Mouse (Mus musculus) erythroblast, embryonic 14.5 days (primary cell): ENCODE data around the gene Them7. TPM values are rescaled to one million over a fixed set of nuclear protein-coding genes. Genes with fewer than 3 reads are reported as not detected.

ENCODE experiments used
- H3K27me3 ChIP-seq: 2 replicates; pipeline ENCODE4 v1.6.1; 2012; ENCODE audit warnings: inconsistent platforms; ENCODE audit not compliant: control insufficient read depth
- H3K36me3 ChIP-seq: 2 replicates; pipeline ENCODE4 v1.6.1; 2012; ENCODE audit warnings: mild to moderate bottlenecking, inconsistent platforms; ENCODE audit not compliant: control insufficient read depth
- H3K4me1 ChIP-seq: 2 replicates; pipeline ENCODE4 v1.6.1; 2012; ENCODE audit warnings: inconsistent platforms; ENCODE audit not compliant: control insufficient read depth
- H3K4me3 ChIP-seq: replicated peaks from 2 replicates; pipeline ENCODE3; 2012; ENCODE audit warnings: moderate library complexity, mild to moderate bottlenecking, inconsistent platforms
- H3K9me3 ChIP-seq: 2 replicates; pipeline ENCODE4 v1.6.1; 2012; ENCODE audit warnings: low read length, inconsistent platforms, mixed read lengths; ENCODE audit not compliant: control insufficient read depth
- GATA1 ChIP-seq: IDR thresholded peaks from 2 replicates; pipeline ENCODE4 v1.6.1; 2012; ENCODE audit warnings: low read length, inconsistent platforms, mixed read lengths
- TAL1 ChIP-seq: IDR thresholded peaks from 3 replicates; pipeline ENCODE4 v1.6.1; 2012; ENCODE audit warnings: low read length, inconsistent platforms, mixed read lengths
- polyA plus RNA-seq: library from polyadenylated mRNA; stranded (reverse); fragments of >175 nt; gene quantifications from 2 replicates; pipeline ENCODE4 v1.2.3, GENCODE M21; 2012

Gene Them7
- polyA plus RNA-seq: not detected in 2 replicates

DNA sequence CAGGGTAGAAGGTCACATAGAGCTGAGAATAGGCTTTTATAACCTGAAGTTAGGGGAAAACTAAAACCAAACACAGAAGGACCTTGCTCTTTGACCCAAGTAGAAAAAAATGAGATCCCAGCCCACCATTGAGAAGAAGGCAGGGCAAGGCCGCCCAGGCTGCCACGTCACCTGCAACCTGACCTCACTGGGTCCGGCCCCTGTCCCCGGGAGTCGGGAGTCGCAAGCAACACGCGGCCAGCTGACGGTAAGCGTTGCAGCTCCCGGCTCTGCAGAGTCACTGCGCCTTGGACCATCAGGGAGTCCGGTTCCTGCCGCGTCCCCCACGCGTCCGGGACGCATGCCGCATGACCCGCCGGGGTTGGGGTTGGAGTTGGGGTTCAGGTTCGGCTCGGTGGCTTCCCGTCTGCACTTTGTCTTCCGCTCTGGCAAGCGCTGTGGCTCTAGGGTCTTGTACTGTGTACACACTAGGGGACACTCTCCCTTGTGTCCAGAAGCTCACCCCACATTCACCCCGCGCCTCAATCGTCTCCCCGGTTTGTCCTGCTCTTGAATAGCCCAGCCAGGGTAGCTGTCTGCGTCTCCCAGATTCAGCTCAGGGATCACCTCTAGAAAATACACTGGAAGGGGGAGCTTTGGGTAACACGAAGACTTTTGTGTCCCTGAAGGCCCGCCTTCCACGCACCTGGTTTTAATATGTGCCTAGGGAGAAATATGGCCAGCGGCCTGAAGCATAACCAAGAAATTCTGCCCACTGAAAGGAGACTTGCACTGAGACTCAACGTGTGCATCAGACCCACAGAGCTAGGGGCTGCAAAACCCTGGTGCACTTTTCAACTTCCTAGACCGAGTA lies at the start of gene Them7:
Gene Them7, plus strand, starts transcription at position 187 of the 853 bp plus-strand sequence.
- no peaks in the 10 kb centered on the region for H3K9me3 ChIP-seq
- peaks cover 17% of the 10 kb centered on the region for H3K27me3 ChIP-seq
- H3K4me1 ChIP-seq: no peaks in the 10 kb centered on the region
- peak within 1 kb of the TSS; percentile 45 for H3K4me3 ChIP-seq
- TF ChIP-seq TAL1: no peak
- no peaks in the 10 kb centered on the region for H3K36me3 ChIP-seq

DNA sequence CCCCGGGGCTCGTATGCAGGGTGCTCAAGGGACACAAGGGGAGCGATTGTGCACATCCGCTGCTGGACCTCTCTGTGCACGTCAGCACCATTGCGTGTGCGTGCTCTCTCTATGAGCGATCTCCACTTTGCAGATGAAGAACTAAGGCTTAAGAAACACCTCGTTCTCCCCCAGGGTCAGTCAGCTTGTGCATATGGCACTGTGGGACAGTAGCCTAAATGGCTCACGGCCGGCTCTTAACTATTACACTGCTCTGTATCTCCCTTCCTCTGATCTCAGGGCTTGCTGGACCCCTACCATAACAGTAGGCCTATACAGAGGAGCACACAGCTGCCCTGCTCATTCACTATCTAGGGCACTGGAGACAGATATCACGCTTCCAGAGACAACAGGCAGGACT lies 45.2 kb upstream of the Them7 start:
- no peaks in the 10 kb centered on the region for H3K4me1 ChIP-seq
- TF ChIP-seq GATA1 (no peak), TAL1 (no peak)
- no peaks in the 10 kb centered on the region for H3K36me3 ChIP-seq
- no peaks in the 10 kb centered on the region for H3K27me3 ChIP-seq
- H3K4me3 ChIP-seq: no peak overlapping the region
- H3K9me3 ChIP-seq: peaks cover 16% of the 10 kb centered on the region

DNA sequence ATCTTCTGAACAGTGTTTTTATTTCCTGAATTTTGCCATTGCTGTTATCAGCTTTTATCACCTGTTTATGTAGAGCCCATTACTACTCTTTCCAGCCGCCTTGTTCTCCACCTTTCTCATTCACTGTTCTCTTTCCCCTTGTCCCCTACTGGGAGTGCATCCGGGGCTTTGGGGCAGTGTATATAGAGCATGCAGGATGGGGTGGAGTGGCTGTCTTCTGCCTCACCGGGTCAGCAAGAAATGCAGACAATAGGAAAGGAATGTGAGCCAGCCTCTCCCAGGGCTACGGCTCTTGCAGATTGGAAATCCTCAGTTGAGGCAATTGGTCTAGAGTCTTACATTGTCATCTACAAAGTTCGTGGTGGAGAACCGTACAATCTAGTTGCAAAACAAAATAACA lies 41.6 kb upstream of the Them7 start:
- no peaks in the 10 kb centered on the region for H3K36me3 ChIP-seq
- H3K9me3 ChIP-seq: peaks cover 12% of the 10 kb centered on the region; the same call in 1 of the 2 replicates
- H3K4me3 ChIP-seq: no peak overlapping the region
- H3K4me1 ChIP-seq: no peaks in the 10 kb centered on the region
- no peak for TF ChIP-seq GATA1
- no peak for TF ChIP-seq TAL1
- no peaks in the 10 kb centered on the region for H3K27me3 ChIP-seq

DNA sequence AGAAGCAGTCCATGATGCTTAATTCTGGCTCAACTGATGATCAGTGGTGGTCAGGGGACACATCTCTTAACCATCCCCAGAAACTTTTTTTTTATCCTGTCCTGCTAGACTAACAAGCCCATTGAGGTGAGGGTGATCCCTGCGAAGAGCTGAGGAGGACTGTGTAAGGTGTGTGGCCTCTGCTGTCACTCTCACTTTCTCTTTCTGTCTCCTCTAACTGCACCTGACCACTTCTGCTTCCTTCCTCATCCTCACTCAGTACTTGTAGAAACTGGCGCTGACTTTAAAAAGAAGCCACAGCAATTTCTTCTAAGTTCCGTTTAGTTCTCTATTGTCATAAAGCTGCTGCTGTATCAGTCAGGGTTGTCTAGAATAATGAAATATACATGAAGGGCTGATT lies 39.0 kb upstream of the Them7 start:
- H3K4me3 ChIP-seq: no peak overlapping the region
- H3K27me3 ChIP-seq: no peaks in the 10 kb centered on the region
- H3K36me3 ChIP-seq: no peaks in the 10 kb centered on the region
- H3K9me3 ChIP-seq: peaks cover 5% of the 10 kb centered on the region; the same call in 1 of the 2 replicates
- no peaks in the 10 kb centered on the region for H3K4me1 ChIP-seq
- no peak for TF ChIP-seq GATA1
- TF ChIP-seq TAL1: no peak

DNA sequence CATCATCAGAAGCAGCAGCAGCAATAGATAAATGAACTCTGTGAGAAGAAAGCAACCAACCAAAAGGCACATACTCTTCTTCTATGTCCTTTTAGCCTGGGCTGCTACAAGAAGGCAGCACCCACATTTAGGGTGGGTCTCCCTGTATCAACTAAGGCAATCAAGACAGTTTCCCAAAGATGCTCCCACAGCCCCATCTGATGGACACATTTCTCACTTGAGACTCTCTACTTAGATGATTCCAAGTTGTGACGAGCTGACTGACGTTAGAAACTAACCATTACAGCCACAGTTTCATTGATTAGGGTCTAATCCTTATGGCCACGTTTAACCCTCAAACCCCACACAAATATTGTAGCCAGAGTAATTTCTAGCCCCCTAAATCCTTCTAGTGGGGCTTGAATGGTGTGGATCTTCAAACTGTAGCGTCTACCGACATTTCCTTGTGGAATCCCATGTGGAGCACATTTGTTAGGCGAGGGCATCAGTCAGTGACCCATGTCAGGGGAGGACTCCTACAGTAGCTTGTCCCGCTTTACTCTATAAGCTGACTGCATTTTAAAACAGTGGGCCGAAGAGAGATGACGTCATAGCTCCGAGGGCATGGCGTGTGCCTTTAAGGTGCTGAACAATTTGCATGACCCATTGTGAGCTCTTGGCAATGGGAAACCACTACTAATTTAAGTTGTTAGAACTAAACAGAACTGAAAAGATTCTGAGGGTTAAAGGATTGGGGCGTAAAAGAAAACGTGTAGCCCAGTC lies 38.2 kb upstream of the Them7 start:
- Histone ChIP-seq H3K9me3 (peaks cover 5% of the 10 kb centered on the region; the same call in 1 of the 2 replicates), H3K36me3 (no peaks in the 10 kb centered on the region), H3K4me3 (no peak overlapping the region), H3K27me3 (no peaks in the 10 kb centered on the region), H3K4me1 (no peaks in the 10 kb centered on the region)
- no peak for TF ChIP-seq GATA1
- TF ChIP-seq TAL1: no peak

DNA sequence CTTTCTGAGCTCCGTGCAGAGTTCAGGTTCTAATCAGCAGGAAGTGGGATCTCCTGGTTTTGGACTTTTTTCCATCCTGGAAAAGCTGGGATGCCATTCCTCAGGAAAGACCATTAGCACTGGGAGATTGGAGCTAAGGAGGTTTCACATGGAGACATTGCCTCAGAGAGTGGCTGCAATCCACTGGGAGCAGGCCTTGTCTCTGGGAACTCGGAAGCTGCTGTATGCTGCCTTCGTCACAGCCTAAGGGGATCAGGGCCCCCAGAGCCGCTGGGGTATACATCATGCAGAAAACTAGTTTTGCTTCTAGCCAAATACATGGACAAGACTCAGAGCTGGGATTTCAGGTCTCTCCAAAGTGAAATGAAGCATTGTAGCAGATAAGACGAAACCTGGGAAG lies 37.5 kb upstream of the Them7 start:
- H3K4me3 ChIP-seq: no peak overlapping the region
- TF ChIP-seq TAL1 (no peak), GATA1 (no peak)
- H3K27me3 ChIP-seq: no peaks in the 10 kb centered on the region
- peaks cover 3% of the 10 kb centered on the region; the same call in 1 of the 2 replicates for H3K9me3 ChIP-seq
- no peaks in the 10 kb centered on the region for H3K4me1 ChIP-seq
- no peaks in the 10 kb centered on the region for H3K36me3 ChIP-seq

DNA sequence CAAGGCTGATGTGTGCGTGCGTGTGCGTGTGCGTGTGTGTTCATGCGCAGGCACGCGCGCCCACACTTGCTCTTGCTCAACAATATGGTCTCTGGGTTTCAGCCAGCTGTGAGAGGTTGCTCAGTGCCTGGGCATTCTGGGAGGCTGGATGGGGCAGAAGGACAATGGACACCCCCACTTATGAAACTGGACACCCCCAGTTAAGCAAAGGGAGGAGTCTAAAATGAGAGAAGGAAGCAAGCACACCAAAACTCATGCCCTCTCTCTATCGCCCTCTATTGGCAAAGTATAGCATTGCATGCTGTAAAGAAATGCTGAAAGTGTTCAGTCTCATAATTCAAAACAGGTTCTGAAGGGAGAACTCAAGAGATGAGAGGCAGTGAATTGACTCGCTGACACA lies 35.9 kb upstream of the Them7 start:
- Histone ChIP-seq H3K4me1 (no peaks in the 10 kb centered on the region), H3K4me3 (no peak overlapping the region), H3K9me3 (no peaks in the 10 kb centered on the region), H3K27me3 (no peaks in the 10 kb centered on the region), H3K36me3 (no peaks in the 10 kb centered on the region)
- TF ChIP-seq GATA1 (no peak), TAL1 (no peak)

DNA sequence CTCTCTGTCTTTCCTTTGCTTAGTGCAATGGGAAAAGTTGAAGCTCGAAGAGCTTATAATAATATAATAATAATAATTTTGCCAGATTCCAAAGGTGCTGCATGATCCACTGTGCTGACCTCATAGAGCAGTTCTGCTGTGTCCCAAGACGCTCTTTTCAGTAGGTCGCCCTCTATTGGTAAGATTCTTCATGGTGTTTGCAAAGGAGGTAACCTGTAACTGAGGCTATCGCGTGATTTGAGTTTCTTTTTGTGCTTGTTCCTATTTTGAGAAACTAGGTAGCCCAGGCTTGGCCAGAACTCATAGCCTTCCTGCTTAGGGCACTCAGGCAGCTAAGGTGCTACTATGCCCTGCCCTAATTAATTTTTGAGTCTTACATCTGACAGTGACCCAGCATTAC lies 34.8 kb upstream of the Them7 start:
- Histone ChIP-seq H3K27me3 (no peaks in the 10 kb centered on the region), H3K9me3 (no peaks in the 10 kb centered on the region), H3K36me3 (no peaks in the 10 kb centered on the region), H3K4me1 (no peaks in the 10 kb centered on the region), H3K4me3 (no peak overlapping the region)
- TF ChIP-seq TAL1 (no peak), GATA1 (no peak)

DNA sequence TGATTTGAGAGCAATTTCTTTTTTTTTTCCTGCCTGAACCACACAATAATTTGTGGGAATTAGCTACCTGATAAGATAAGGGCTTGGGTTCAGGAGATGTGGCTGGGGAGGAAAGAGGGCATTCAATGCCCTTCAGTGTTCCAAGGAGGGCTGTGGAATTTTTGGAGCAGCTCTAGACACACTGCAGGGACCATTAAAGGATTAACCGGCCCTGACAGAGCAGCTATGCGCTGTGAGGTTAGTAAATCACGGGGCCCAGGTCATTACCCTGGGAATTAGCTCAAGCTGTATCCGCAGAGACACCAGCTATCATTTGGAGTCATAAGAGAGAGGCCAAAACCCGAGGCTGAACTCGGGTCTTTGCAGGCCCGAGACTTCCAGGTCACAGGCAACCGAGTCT lies 24.0 kb upstream of the Them7 start:
- no peaks in the 10 kb centered on the region for H3K4me1 ChIP-seq
- no peaks in the 10 kb centered on the region for H3K36me3 ChIP-seq
- no peak overlapping the region for H3K4me3 ChIP-seq
- H3K9me3 ChIP-seq: no peaks in the 10 kb centered on the region
- no peak for TF ChIP-seq GATA1
- no peak for TF ChIP-seq TAL1
- no peaks in the 10 kb centered on the region for H3K27me3 ChIP-seq
